Mouse (Mus musculus): ENCODE measurements around the gene Zfp184. TPM values are rescaled to one million over a fixed set of nuclear protein-coding genes. Genes with fewer than 3 reads are reported as not detected.

Gene Zfp184
- polyA plus RNA-seq, 1 experiment from 2014 or later = 14.9 TPM

DNA sequence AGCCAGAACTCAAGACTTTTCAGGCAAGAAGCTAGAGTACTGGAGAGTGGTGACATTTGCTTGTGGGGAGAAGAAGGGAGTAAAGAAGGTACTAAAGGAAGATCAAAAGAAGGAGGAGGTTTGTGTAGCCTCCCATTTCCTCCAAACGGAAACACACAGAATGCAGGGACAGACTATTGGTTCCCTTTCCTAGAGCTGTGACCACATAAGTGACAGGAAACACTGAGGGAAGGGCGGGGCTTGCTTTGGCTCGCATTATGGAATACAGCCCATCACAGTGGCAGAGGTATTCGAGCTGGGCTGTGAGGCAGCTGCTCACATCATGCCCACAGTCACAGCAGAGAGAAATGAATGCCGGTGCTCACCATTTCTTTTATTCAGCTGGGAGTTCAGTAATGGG is 56.9 kb downstream of the Zfp184 start:
- H3K9ac ChIP-seq = no peak overlapping the region
- H3K4me3 ChIP-seq (replicated peaks; ENCODE audit: low read length) = no peak overlapping the region
- WGBS = 37% methylated on average over 5 of the region's 5 CpGs
- ATAC-seq (ENCODE audit: low FRiP score) = no peak
- H3K4me1 ChIP-seq (replicated peaks; ENCODE audit: control insufficient read depth, insufficient read depth, low read length) = peaks cover 14% of the 10 kb centered on the region
- no peaks in the 10 kb centered on the region for H3K9me3 ChIP-seq (ENCODE audit: control insufficient read depth, low read length)
- no peak overlapping the region for H3K27ac ChIP-seq
- DNase-seq (ENCODE audit: low spot score) = no peak
- H3K27me3 ChIP-seq (ENCODE audit: control insufficient read depth, insufficient read depth, low read length) = peaks cover 95% of the 10 kb centered on the region
- H3K36me3 ChIP-seq (replicated peaks; ENCODE audit: control insufficient read depth, insufficient read depth) = no peaks in the 10 kb centered on the region
- no peak overlapping the region for H3K4me2 ChIP-seq (replicated peaks)

DNA sequence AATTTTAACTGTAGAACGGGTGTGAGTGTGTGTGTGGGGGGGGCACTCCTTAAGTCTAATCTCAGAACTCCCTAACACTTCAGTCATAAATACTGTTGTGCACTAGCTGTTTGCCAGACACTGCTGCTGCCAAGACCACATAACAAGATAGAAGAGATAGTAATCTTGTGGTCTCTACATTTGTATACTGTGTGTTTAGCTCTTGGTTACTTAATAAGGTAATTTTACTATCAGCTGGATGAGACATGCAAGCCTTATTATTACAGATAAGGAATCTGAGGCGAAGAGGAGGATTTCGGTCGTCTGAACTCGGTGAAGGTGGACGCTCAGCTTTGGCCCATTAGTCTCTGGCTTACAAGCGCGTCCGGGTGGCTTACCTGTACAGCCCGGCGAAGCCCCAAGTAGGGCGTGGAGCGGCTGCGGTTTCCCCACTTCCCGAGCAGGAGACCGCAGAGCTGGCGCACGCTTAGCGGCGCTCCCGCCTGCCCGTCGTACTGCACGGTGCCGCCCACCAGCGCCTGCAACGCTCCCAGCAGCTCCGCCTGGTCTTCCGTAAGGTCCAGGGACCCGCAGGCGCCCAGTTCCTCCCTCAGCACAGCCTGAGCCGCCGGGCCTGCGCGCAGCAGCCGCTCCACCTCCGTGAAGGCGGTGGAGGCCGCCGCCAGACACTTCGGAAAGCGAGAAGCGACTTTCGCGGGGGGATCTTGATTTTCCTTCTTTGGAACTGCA is 60.9 kb downstream of the Zfp184 start:
- under 1% methylated on average over 45 of the region's 45 CpGs for WGBS
- DNase-seq (ENCODE audit: low spot score) = no peak

DNA sequence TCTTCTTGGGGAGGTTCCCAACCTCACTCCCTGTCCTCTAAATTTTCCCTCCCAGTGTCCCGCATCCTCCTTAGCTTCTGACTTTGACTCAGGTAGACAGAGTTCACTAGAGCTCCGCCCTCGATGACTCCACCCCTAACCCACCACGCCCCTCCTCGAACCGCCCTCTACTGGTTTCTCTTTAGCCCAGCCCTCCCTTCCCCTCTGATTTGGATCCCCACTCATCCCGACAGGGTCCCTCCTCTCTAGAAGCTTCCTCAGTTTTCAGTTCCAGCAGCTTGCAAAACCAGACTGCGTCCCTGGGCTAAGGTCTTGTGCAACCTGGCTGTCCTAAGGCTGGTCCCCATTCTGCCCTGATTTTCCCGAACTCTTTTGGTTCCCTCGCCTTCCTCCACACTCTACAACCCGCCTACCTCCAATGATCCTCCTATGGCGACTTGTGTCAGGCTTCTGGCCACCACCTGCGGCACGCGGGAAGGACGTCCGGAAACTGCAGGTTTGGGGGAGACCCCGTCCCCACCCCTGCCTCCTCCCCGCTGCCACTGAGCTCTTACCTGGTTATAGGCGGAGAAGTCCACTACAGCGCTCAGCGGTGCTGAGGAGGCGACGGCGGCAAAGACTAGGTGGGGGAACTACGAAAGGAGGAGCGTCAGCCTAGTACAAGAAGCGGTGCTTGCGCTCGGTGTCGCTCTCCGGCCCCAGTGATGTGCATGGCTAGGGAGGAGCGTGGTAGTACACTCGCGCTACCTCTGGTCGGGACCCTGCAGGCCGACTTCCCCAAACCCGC is 61.6 kb downstream of the Zfp184 start:
- ATAC-seq (ENCODE audit: low FRiP score) = peak; percentile 68
- Histone ChIP-seq H3K9ac (no peak overlapping the region), H3K27me3 (ENCODE audit: control insufficient read depth, insufficient read depth, low read length) (peaks cover 98% of the 10 kb centered on the region), H3K36me3 (replicated peaks; ENCODE audit: control insufficient read depth, insufficient read depth) (no peaks in the 10 kb centered on the region), H3K4me3 (replicated peaks; ENCODE audit: low read length) (peak overlapping the region; percentile 35), H3K4me2 (replicated peaks) (peak overlapping the region; percentile 79), H3K9me3 (ENCODE audit: control insufficient read depth, low read length) (no peaks in the 10 kb centered on the region), H3K27ac (no peak overlapping the region), H3K4me1 (replicated peaks; ENCODE audit: control insufficient read depth, insufficient read depth, low read length) (peaks cover 15% of the 10 kb centered on the region)
- DNase-seq (ENCODE audit: low spot score) = no peak
- under 1% methylated on average over 38 of the region's 38 CpGs for WGBS

More for the DNA sequence above, 60.9 kb downstream of the Zfp184 start:
- H3K9ac ChIP-seq = peak overlapping the region; percentile 42; the same call in 1 of the 2 replicates
- peaks cover 100% of the 10 kb centered on the region for H3K27me3 ChIP-seq (ENCODE audit: control insufficient read depth, insufficient read depth, low read length)
- H3K27ac ChIP-seq = no peak overlapping the region
- ATAC-seq (ENCODE audit: low FRiP score) = peak; percentile 79
- no peaks in the 10 kb centered on the region for H3K9me3 ChIP-seq (ENCODE audit: control insufficient read depth, low read length)
- no peaks in the 10 kb centered on the region for H3K36me3 ChIP-seq (replicated peaks; ENCODE audit: control insufficient read depth, insufficient read depth)
- H3K4me3 ChIP-seq (replicated peaks; ENCODE audit: low read length) = peak overlapping the region; percentile 35
- H3K4me2 ChIP-seq (replicated peaks) = peak overlapping the region; percentile 79
- H3K4me1 ChIP-seq (replicated peaks; ENCODE audit: control insufficient read depth, insufficient read depth, low read length) = peaks cover 15% of the 10 kb centered on the region

DNA sequence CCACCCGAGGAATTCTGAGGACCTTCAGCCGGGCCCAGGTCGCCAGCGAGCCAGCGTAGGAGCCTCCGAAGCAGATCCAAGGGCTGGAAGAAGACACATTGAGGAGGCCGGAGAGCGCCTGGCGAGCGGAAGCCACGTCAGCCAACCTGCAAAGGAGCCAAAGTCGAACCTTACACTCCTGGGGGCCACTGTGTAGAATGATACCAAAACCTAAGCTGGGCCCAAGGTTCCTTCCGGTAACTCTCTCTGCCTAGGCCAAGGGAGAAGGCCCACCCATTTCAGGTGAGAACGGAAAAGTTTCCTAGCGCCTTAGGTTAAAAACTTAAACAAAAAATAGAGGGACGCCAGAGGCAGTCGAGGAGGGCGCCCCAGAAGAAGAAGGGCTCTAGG is 62.2 kb downstream of the Zfp184 start:
- Histone ChIP-seq H3K4me2 (replicated peaks) (peak overlapping the region; percentile 79), H3K9me3 (ENCODE audit: control insufficient read depth, low read length) (no peaks in the 10 kb centered on the region), H3K9ac (no peak overlapping the region), H3K27ac (no peak overlapping the region), H3K4me1 (replicated peaks; ENCODE audit: control insufficient read depth, insufficient read depth, low read length) (peaks cover 15% of the 10 kb centered on the region), H3K36me3 (replicated peaks; ENCODE audit: control insufficient read depth, insufficient read depth) (no peaks in the 10 kb centered on the region), H3K27me3 (ENCODE audit: control insufficient read depth, insufficient read depth, low read length) (peaks cover 97% of the 10 kb centered on the region), H3K4me3 (replicated peaks; ENCODE audit: low read length) (peak overlapping the region; percentile 35)
- DNase-seq (ENCODE audit: low spot score) (no peak), ATAC-seq (ENCODE audit: low FRiP score) (no peak)
- 2% methylated on average over 18 of the region's 18 CpGs for WGBS

DNA sequence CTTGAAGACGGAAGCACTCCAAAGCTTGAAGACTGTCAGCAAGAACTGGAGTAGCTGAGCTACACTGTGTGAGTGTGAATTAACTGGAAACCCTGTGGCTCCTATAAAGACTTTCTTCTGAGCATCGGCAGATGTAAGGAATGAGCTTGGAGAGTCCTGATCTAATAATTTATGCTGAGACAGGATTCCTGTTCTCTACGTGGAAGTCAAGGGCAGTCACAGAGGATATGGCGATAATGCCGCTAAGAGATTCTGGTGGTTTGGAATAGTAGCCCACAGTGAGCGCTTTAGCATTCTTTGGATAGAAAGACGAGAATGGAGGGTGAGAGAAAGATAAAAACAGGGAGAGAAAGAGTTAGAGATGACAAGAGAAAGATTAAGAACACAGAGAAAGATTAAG is 63.0 kb downstream of the Zfp184 start:
- Histone ChIP-seq H3K4me3 (replicated peaks; ENCODE audit: low read length) (no peak overlapping the region), H3K4me1 (replicated peaks; ENCODE audit: control insufficient read depth, insufficient read depth, low read length) (peaks cover 15% of the 10 kb centered on the region), H3K27ac (no peak overlapping the region), H3K27me3 (ENCODE audit: control insufficient read depth, insufficient read depth, low read length) (peaks cover 97% of the 10 kb centered on the region), H3K9me3 (ENCODE audit: control insufficient read depth, low read length) (no peaks in the 10 kb centered on the region), H3K36me3 (replicated peaks; ENCODE audit: control insufficient read depth, insufficient read depth) (no peaks in the 10 kb centered on the region), H3K9ac (no peak overlapping the region), H3K4me2 (replicated peaks) (no peak overlapping the region)
- no peak for DNase-seq (ENCODE audit: low spot score)
- ATAC-seq (ENCODE audit: low FRiP score) = no peak
- WGBS = 52% methylated on average over 7 of the region's 7 CpGs

DNA sequence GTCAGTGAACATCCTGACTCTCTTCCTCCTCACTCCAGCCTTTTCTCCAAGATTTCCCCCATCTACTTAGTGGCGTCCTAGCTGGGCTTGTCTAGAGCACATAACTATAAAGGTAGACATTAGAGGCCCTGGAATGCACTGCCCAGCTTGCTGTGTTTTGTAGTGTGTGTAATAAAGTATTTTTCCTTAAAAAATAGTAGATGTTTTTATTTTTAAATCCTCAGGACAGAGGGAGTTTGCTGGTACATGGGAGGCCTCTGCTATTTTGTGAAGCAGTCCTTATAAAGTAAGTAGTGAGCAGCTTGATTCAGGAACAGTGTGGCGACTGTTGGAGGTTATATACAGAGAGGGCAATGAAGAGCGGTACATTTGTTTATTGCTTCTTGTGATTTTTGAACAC is 63.8 kb downstream of the Zfp184 start:
- 70% methylated on average over 3 of the region's 3 CpGs for WGBS
- H3K27me3 ChIP-seq (ENCODE audit: control insufficient read depth, insufficient read depth, low read length) = peaks cover 97% of the 10 kb centered on the region
- no peaks in the 10 kb centered on the region for H3K9me3 ChIP-seq (ENCODE audit: control insufficient read depth, low read length)
- no peaks in the 10 kb centered on the region for H3K36me3 ChIP-seq (replicated peaks; ENCODE audit: control insufficient read depth, insufficient read depth)
- no peak overlapping the region for H3K4me2 ChIP-seq (replicated peaks)
- peaks cover 15% of the 10 kb centered on the region for H3K4me1 ChIP-seq (replicated peaks; ENCODE audit: control insufficient read depth, insufficient read depth, low read length)
- no peak overlapping the region for H3K4me3 ChIP-seq (replicated peaks; ENCODE audit: low read length)
- ATAC-seq (ENCODE audit: low FRiP score) = no peak
- no peak overlapping the region for H3K9ac ChIP-seq
- no peak for DNase-seq (ENCODE audit: low spot score)
- H3K27ac ChIP-seq = no peak overlapping the region

DNA sequence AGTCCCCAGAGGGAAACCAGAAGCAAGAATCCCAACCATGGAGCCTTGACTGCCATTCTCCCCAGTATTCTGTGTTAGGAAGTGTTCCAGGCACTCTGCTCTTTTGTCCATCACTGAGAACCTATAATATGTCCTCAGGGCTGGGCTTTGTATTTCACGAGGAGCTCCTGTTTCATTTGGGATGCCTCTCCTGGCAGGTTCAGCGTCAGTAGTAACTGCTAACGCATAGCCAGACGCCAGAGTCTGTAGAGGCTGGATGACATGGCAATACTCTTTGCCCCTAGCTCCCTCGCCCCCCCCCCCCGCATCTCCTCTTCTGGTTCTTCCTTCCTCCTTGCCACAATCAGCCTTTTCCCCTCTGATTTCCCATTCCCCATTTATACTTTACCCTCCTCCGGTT is 64.7 kb downstream of the Zfp184 start, which contains the start of gene Prss16:
Prss16 (minus strand) TSS at position 101 of the 400 bp plus-strand sequence.
- no peak within 1 kb of the TSS for H3K4me2 ChIP-seq (replicated peaks)
- peaks cover 97% of the 10 kb centered on the region for H3K27me3 ChIP-seq (ENCODE audit: control insufficient read depth, insufficient read depth, low read length)
- no peak within 1 kb of the TSS for H3K9ac ChIP-seq
- ATAC-seq (ENCODE audit: low FRiP score) (no peak), DNase-seq (ENCODE audit: low spot score) (no peak)
- H3K4me1 ChIP-seq (replicated peaks; ENCODE audit: control insufficient read depth, insufficient read depth, low read length) = peaks cover 15% of the 10 kb centered on the region
- H3K36me3 ChIP-seq (replicated peaks; ENCODE audit: control insufficient read depth, insufficient read depth) = no peaks in the 10 kb centered on the region
- no peaks in the 10 kb centered on the region for H3K9me3 ChIP-seq (ENCODE audit: control insufficient read depth, low read length)
- H3K4me3 ChIP-seq (replicated peaks; ENCODE audit: low read length) = no peak within 1 kb of the TSS
- WGBS = 40% methylated on average over 6 of the region's 7 CpGs
- no peak within 1 kb of the TSS for H3K27ac ChIP-seq

MicroRNAs within 50 kb of the gene (microRNA counts, 519-probe panel; counts per million panel counts)
- microRNA mmu-miR-1983 = 5,887 counts per million, percentile 76 among the panel's probes with 10 or more counts

Small RNAs within 50 kb of the gene (microRNA-seq; reads per million reads assigned to microRNA genes)
- not detected for gene Gm44456
- gene Mir1983 = 3,528 reads per million, percentile 88 among the genes with 10 or more reads in this experiment

Other genes starting within 250 kb of the Zfp184 start
- gene Olfr1359, start 247.0 kb upstream of the Zfp184 start, polyA plus RNA-seq (2014; fragmentation: Nextera tagmentation; extraction: Ambion mirVana) = not detected in 2 replicates
- not detected in 2 replicates for gene Hist1h2bl, start 229.0 kb upstream of the Zfp184 start, polyA plus RNA-seq (2014; fragmentation: Nextera tagmentation; extraction: Ambion mirVana)
- gene Hist1h2ai, start 228.7 kb upstream of the Zfp184 start, polyA plus RNA-seq (2014; fragmentation: Nextera tagmentation; extraction: Ambion mirVana) = 5.4 and 7.5 TPM in 2 replicates
- gene Hist1h3h, start 227.4 kb upstream of the Zfp184 start, polyA plus RNA-seq (2014; fragmentation: Nextera tagmentation; extraction: Ambion mirVana) = 2.4 and 3.2 TPM in 2 replicates
- gene Hist1h2bm, start 223.1 kb upstream of the Zfp184 start, polyA plus RNA-seq (2014; fragmentation: Nextera tagmentation; extraction: Ambion mirVana) = 1.4 TPM in 2 replicates
- 0.33 and 0.64 TPM in 2 replicates for gene Hist1h4j, start 210.0 kb upstream of the Zfp184 start, polyA plus RNA-seq (2014; fragmentation: Nextera tagmentation; extraction: Ambion mirVana)
- gene Hist1h4k, start 194.6 kb upstream of the Zfp184 start, polyA plus RNA-seq (2014; fragmentation: Nextera tagmentation; extraction: Ambion mirVana) = 2.0 and 2.7 TPM in 2 replicates
- gene Hist1h2ak, start 191.3 kb upstream of the Zfp184 start, polyA plus RNA-seq (2014; fragmentation: Nextera tagmentation; extraction: Ambion mirVana) = 2.4 and 3.4 TPM in 2 replicates
- gene Hist1h2bn, start 191.0 kb upstream of the Zfp184 start, polyA plus RNA-seq (2014; fragmentation: Nextera tagmentation; extraction: Ambion mirVana) = not detected in 2 replicates
- 1.6 and 1.7 TPM in 2 replicates for gene Hist1h1b, start 164.5 kb upstream of the Zfp184 start, polyA plus RNA-seq (2014; fragmentation: Nextera tagmentation; extraction: Ambion mirVana)
- 37.4 and 39.0 TPM in 2 replicates for gene Hist1h3i, start 161.7 kb upstream of the Zfp184 start, polyA plus RNA-seq (2014; fragmentation: Nextera tagmentation; extraction: Ambion mirVana)
- 1.3 TPM in 1 of 2 replicates, not detected in the other for gene Hist1h2an, start 157.9 kb upstream of the Zfp184 start, polyA plus RNA-seq (2014; fragmentation: Nextera tagmentation; extraction: Ambion mirVana)
- 0.82 and 1.1 TPM in 2 replicates for gene Hist1h2bp, start 157.6 kb upstream of the Zfp184 start, polyA plus RNA-seq (2014; fragmentation: Nextera tagmentation; extraction: Ambion mirVana)
- gene Hist1h2bq, start 134.9 kb upstream of the Zfp184 start, polyA plus RNA-seq (2014; fragmentation: Nextera tagmentation; extraction: Ambion mirVana) = 3.5 and 3.6 TPM in 2 replicates
- gene Hist1h2ao, start 134.6 kb upstream of the Zfp184 start, polyA plus RNA-seq (2014; fragmentation: Nextera tagmentation; extraction: Ambion mirVana) = not detected in 2 replicates
- not detected in 2 replicates for gene Hist1h4m, start 133.3 kb upstream of the Zfp184 start, polyA plus RNA-seq (2014; fragmentation: Nextera tagmentation; extraction: Ambion mirVana)
- gene Hist1h4n, start 112.9 kb upstream of the Zfp184 start, polyA plus RNA-seq (2014; fragmentation: Nextera tagmentation; extraction: Ambion mirVana) = 5.5 and 8.9 TPM in 2 replicates
- 574 and 576 TPM in 2 replicates for gene Hist1h2ap, start 111.6 kb upstream of the Zfp184 start, polyA plus RNA-seq (2014; fragmentation: Nextera tagmentation; extraction: Ambion mirVana)
- 3.8 TPM in 2 replicates for gene Hist1h2br, start 111.4 kb upstream of the Zfp184 start, polyA plus RNA-seq (2014; fragmentation: Nextera tagmentation; extraction: Ambion mirVana)
- not detected in 2 replicates for gene Pom121l2, start 36.1 kb downstream of the Zfp184 start, polyA plus RNA-seq (2014; fragmentation: Nextera tagmentation; extraction: Ambion mirVana)
- gene Prss16, start 64.6 kb downstream of the Zfp184 start, polyA plus RNA-seq (2014; fragmentation: Nextera tagmentation; extraction: Ambion mirVana) = not detected in 2 replicates
- 8.0 TPM in 1 of 2 replicates, not detected in the other for gene Hist1h2ah, start 90.5 kb downstream of the Zfp184 start, polyA plus RNA-seq (2014; fragmentation: Nextera tagmentation; extraction: Ambion mirVana)
- gene Hist1h2bk, start 90.8 kb downstream of the Zfp184 start, polyA plus RNA-seq (2014; fragmentation: Nextera tagmentation; extraction: Ambion mirVana) = 1.5 and 1.6 TPM in 2 replicates
- 6.0 and 6.2 TPM in 2 replicates for gene Hist1h4i, start 96.3 kb downstream of the Zfp184 start, polyA plus RNA-seq (2014; fragmentation: Nextera tagmentation; extraction: Ambion mirVana)
- 4.4 and 5.3 TPM in 2 replicates for gene Hist1h2ag, start 97.8 kb downstream of the Zfp184 start, polyA plus RNA-seq (2014; fragmentation: Nextera tagmentation; extraction: Ambion mirVana)
- gene Hist1h2bj, start 98.1 kb downstream of the Zfp184 start, polyA plus RNA-seq (2014; fragmentation: Nextera tagmentation; extraction: Ambion mirVana) = 1.8 and 2.5 TPM in 2 replicates
- gene Vmn1r188, start 139.3 kb downstream of the Zfp184 start, polyA plus RNA-seq (2014; fragmentation: Nextera tagmentation; extraction: Ambion mirVana) = not detected in 2 replicates
- gene Vmn1r189, start 160.7 kb downstream of the Zfp184 start, polyA plus RNA-seq (2014; fragmentation: Nextera tagmentation; extraction: Ambion mirVana) = not detected in 2 replicates
- not detected in 2 replicates for gene Vmn1r191, start 238.9 kb downstream of the Zfp184 start, polyA plus RNA-seq (2014; fragmentation: Nextera tagmentation; extraction: Ambion mirVana)
- gene Vmn1r192, start 246.0 kb downstream of the Zfp184 start, polyA plus RNA-seq (2014; fragmentation: Nextera tagmentation; extraction: Ambion mirVana) = not detected in 2 replicates

Measured in hindbrain, embryonic 14.5 days (tissue).